Mouse (Mus musculus): ENCODE measurements at regions not wholly inside any gene's neighbourhood (a gene's known extent, or its start where the extent isn't known, plus 50 kb on each side); places are given as distances from the start of the nearest gene placed in this dataset.

- TF ChIP-seq CTCF (IDR thresholded peaks at IDR 0.05; ENCODE audit: low read depth, low read length) (no peak), GATA1 (IDR thresholded peaks at IDR 0.05; ENCODE audit: borderline replicate concordance, low read length) (no peak), TAL1 (conservative IDR thresholded peaks at IDR 0.05; ENCODE audit: low read depth, low read length) (no peak), GATA2 (IDR thresholded peaks at IDR 0.05; ENCODE audit: borderline replicate concordance, low read depth, low read length) (no peak), POLR2AphosphoS5 (IDR thresholded peaks at IDR 0.05; ENCODE audit: insufficient replicate concordance, low read depth, low read length) (no peak)
These were observed 136.7 kb downstream of the Trim29 start for GRCm38 (mm10) chr9:43447372-43447771.
